In the genomic region with DNA sequence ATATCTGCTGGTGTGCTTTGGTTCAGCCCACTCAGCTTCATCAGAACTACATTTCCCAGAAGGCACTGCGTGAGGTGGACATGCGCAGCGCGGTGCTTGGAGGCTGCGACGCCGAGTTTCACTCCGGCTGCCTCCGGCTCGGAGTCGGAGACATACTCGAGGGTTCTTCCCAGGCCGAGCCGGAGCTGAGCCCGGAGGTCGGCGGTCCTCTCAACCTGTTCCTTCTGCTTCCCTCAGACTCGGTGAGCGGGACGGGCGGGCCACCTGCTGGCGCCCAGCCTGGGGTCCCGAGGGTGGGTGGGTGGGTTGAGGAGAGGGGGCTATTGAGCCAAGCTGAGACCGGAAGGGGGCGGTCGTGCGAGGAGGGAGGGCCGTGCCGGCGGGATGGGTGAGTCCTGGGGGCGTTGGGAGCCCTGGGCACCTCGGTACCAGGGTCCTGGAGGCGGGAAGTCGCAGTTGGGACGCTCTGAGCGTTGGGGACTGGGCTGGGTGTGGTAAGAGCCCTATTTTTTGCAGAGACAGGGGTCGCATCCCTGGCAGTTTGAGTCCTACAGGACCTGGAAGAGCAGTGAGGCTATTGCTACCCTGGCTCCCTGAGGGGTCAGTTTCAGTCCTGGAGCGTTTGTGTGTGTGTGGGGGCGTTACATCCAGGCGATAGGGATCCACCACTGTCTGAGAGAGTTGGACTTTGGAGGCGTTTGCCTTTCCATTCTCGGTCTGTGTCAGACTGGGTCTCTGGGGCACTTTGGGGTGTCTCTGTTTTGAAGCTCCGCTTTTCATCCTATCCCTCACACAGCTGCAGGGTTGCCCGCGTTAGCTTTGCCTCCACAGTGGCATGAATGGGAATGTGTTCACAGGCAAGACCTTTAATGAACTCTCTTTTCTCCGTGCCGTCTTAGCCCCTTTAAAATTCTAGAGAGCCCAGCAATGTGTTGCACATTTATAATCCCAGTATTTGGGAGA, we compare ENCODE assay signal across 8 mouse cellular contexts. TPM values are rescaled to one million over a fixed set of nuclear protein-coding genes. Genes with fewer than 3 reads are reported as not detected.
DNase-seq lines count a peak whose midpoint lies in the region; ATAC-seq and TF ChIP-seq lines count a peak whose summit lies in the region.

A gene (plus strand): TSS at position 76 of the 963 bp plus-strand sequence.

- TF ChIP-seq EP300 in liver, embryonic 14.5 days (IDR thresholded peaks at IDR 0.05; ENCODE audit: low read depth) = no peak
- TF ChIP-seq EP300 in stomach, postnatal 0 days (optimal IDR thresholded peaks at IDR 0.05) = no peak

- H3K27ac ChIP-seq in forebrain, embryonic 10.5 days = peak within 1 kb of the TSS; percentile 92
- peak within 1 kb of the TSS; percentile 90 for H3K27ac ChIP-seq in heart, embryonic 15.5 days
- H3K27ac ChIP-seq in liver, embryonic 14.5 days = no peak within 1 kb of the TSS
- H3K27ac ChIP-seq in neural tube, embryonic 11.5 days (ENCODE audit: low read depth, low read length) = peak within 1 kb of the TSS; percentile 58
- H3K27ac ChIP-seq in stomach, postnatal 0 days (replicated peaks) = peak within 1 kb of the TSS; percentile 81

- peak; percentile 43 for TF ChIP-seq CTCF in liver, embryonic 14.5 days (IDR thresholded peaks at IDR 0.05; ENCODE audit: low read depth)
- TF ChIP-seq CTCF in stomach, postnatal 0 days (IDR thresholded peaks at IDR 0.05; ENCODE audit: low read depth) = peak; percentile 41; the same call in 1 of the 2 replicates

- peaks cover 38% of the 10 kb centered on the region for H3K36me3 ChIP-seq in forebrain, embryonic 10.5 days (replicated peaks)
- H3K36me3 ChIP-seq in heart, embryonic 15.5 days = peaks cover 14% of the 10 kb centered on the region; the same call in 1 of the 2 replicates
- H3K36me3 ChIP-seq in liver, embryonic 14.5 days (replicated peaks; ENCODE audit: control insufficient read depth, insufficient read depth, low read depth) = no peaks in the 10 kb centered on the region
- H3K36me3 ChIP-seq in neural tube, embryonic 11.5 days (ENCODE audit: control insufficient read depth, insufficient read depth, low read length) = no peaks in the 10 kb centered on the region; the same call in 1 of the 2 replicates
- H3K36me3 ChIP-seq in stomach, postnatal 0 days (ENCODE audit: control insufficient read depth, insufficient read depth, low read length) = peaks cover 4% of the 10 kb centered on the region; the same call in 1 of the 2 replicates

- peak; percentile 68 for DNase-seq in c-Kit-negative CD71-positive TER-119-positive erythroid progenitor cells, embryonic 14.5 days (ENCODE audit: low read depth, low spot score)
- DNase-seq in forebrain, embryonic 10.5 days (ENCODE audit: extremely low spot score, low spot score) = peak; percentile 86
- peak; percentile 92 to 93 for DNase-seq in kidney, postnatal 25 days
- peak; percentile 67 to 77 (median 75) for DNase-seq in liver, embryonic 14.5 days (ENCODE audit: low read depth in 3 of 3, low spot score in 3 of 3)
- DNase-seq in neural tube, embryonic 11.5 days (ENCODE audit: low spot score) = peak; percentile 90
- peak; percentile 90 for DNase-seq in stomach, postnatal 0 days (ENCODE audit: low spot score)

- H3K4me2 ChIP-seq in heart, embryonic 15.5 days = peak within 1 kb of the TSS; percentile 88
- H3K4me2 ChIP-seq in liver, embryonic 14.5 days (ENCODE audit: low read depth) = peak within 1 kb of the TSS; percentile 92
- H3K4me2 ChIP-seq in neural tube, embryonic 11.5 days (ENCODE audit: low read depth) = peak within 1 kb of the TSS; percentile 81
- H3K4me2 ChIP-seq in stomach, postnatal 0 days (replicated peaks; ENCODE audit: low read depth) = peak within 1 kb of the TSS; percentile 76

- 1% methylated on average over 47 of the region's 47 CpGs for WGBS in forebrain, embryonic 10.5 days
- under 1% methylated on average over 47 of the region's 47 CpGs for WGBS in heart, embryonic 15.5 days
- WGBS in liver, embryonic 14.5 days (ENCODE audit: insufficient replicate concordance) = 2% methylated on average over 46 of the region's 47 CpGs
- WGBS in neural tube, embryonic 11.5 days = 1% methylated on average over 43 of the region's 47 CpGs
- 1% methylated on average over 45 of the region's 47 CpGs for WGBS in stomach, postnatal 0 days

- peak within 1 kb of the TSS; percentile 82 for H3K4me3 ChIP-seq in forebrain, embryonic 10.5 days
- H3K4me3 ChIP-seq in heart, embryonic 15.5 days = peak within 1 kb of the TSS; percentile 90
- H3K4me3 ChIP-seq in liver, embryonic 14.5 days (ENCODE audit: insufficient read depth in 1 of 2, low read depth in 2 of 2, low read length in 2 of 2) = peak within 1 kb of the TSS; percentile 70 to 72
- H3K4me3 ChIP-seq in neural tube, embryonic 11.5 days (ENCODE audit: low read depth, low read length) = peak within 1 kb of the TSS; percentile 82
- H3K4me3 ChIP-seq in stomach, postnatal 0 days (ENCODE audit: low read depth, low read length) = peak within 1 kb of the TSS; percentile 74

- H3K27me3 ChIP-seq in forebrain, embryonic 10.5 days (ENCODE audit: poor library complexity, severe bottlenecking) = no peaks in the 10 kb centered on the region
- H3K27me3 ChIP-seq in heart, embryonic 15.5 days = no peaks in the 10 kb centered on the region
- no peaks in the 10 kb centered on the region for H3K27me3 ChIP-seq in liver, embryonic 14.5 days (ENCODE audit: control insufficient read depth, insufficient read depth, low read length)
- H3K27me3 ChIP-seq in neural tube, embryonic 11.5 days (ENCODE audit: control insufficient read depth, insufficient read depth, low read length) = no peaks in the 10 kb centered on the region
- no peaks in the 10 kb centered on the region for H3K27me3 ChIP-seq in stomach, postnatal 0 days (ENCODE audit: control insufficient read depth, insufficient read depth, low read length)

- ATAC-seq in CD4-positive, CD25-positive, alpha-beta regulatory T cell, adult 4 months = peak; percentile 96
- peak; percentile 93 for ATAC-seq in heart, embryonic 15.5 days (replicated peaks; ENCODE audit: insufficient number of reproducible peaks, insufficient read depth, low FRiP score, low read depth)
- ATAC-seq in liver, embryonic 14.5 days (ENCODE audit: insufficient read depth) = peak; percentile 89
- ATAC-seq in neural tube, embryonic 11.5 days (ENCODE audit: insufficient read depth, low FRiP score, low TSS enrichment) = peak; percentile 87
- peak; percentile 96 for ATAC-seq in stomach, postnatal 0 days (ENCODE audit: low FRiP score, low TSS enrichment)

- peaks cover 14% of the 10 kb centered on the region for H3K4me1 ChIP-seq in forebrain, embryonic 10.5 days
- H3K4me1 ChIP-seq in heart, embryonic 15.5 days (replicated peaks) = peaks cover 8% of the 10 kb centered on the region
- H3K4me1 ChIP-seq in liver, embryonic 14.5 days (replicated peaks; ENCODE audit: control insufficient read depth in 2 of 2, insufficient read depth in 2 of 2, low read length in 1 of 2) = peaks cover 0 to 6% of the 10 kb centered on the region in 2 experiments; a peak in 1 of 4 replicates
- H3K4me1 ChIP-seq in neural tube, embryonic 11.5 days (ENCODE audit: control insufficient read depth, insufficient read depth, low read length) = peaks cover 8% of the 10 kb centered on the region
- H3K4me1 ChIP-seq in stomach, postnatal 0 days (replicated peaks; ENCODE audit: control insufficient read depth, insufficient read depth) = no peaks in the 10 kb centered on the region

- peak within 1 kb of the TSS; percentile 85 for H3K9ac ChIP-seq in heart, embryonic 15.5 days
- H3K9ac ChIP-seq in liver, embryonic 14.5 days (replicated peaks) = peak within 1 kb of the TSS; percentile 80
- peak within 1 kb of the TSS; percentile 77 for H3K9ac ChIP-seq in neural tube, embryonic 11.5 days (ENCODE audit: low read length)
- peak within 1 kb of the TSS; percentile 80 for H3K9ac ChIP-seq in stomach, postnatal 0 days (ENCODE audit: low read length)

- H3K9me3 ChIP-seq in forebrain, embryonic 10.5 days = peaks cover 3% of the 10 kb centered on the region; the same call in 1 of the 2 replicates
- H3K9me3 ChIP-seq in heart, embryonic 15.5 days (replicated peaks) = no peaks in the 10 kb centered on the region
- no peaks in the 10 kb centered on the region for H3K9me3 ChIP-seq in liver, embryonic 14.5 days (ENCODE audit: control insufficient read depth, low read length)
- no peaks in the 10 kb centered on the region for H3K9me3 ChIP-seq in neural tube, embryonic 11.5 days (ENCODE audit: control insufficient read depth, low read length)
- no peaks in the 10 kb centered on the region for H3K9me3 ChIP-seq in stomach, postnatal 0 days (ENCODE audit: control insufficient read depth, low read length)

RNA-seq across cellular contexts. Expression of the gene that starts here (rescaled TPM):
- 10 to 100 TPM in 1 of 2 experiments, 1 to 10 TPM in 1; 7.9 to 14.1 TPM for polyA plus RNA-seq in CD4-positive, CD25-positive, alpha-beta regulatory T cell, adult 4 months (2017; shearing (Covaris generic))
- 33.9 and 41.1 TPM in 2 replicates for polyA plus RNA-seq in forebrain, embryonic 10.5 days (2016; fragmentation: Nextera tagmentation; extraction: Ambion mirVana)
- polyA plus RNA-seq in heart, embryonic 15.5 days (2015; fragmentation: Nextera tagmentation; extraction: Ambion mirVana) = 18.5 and 21.5 TPM in 2 replicates
- polyA plus RNA-seq in liver, embryonic 14.5 days (2012; rRNA removed) = 3.4 and 5.0 TPM in 2 replicates
- polyA plus RNA-seq in liver, embryonic 14.5 days (2014; fragmentation: Nextera tagmentation; extraction: Ambion mirVana) = 5.1 and 5.4 TPM in 2 replicates
- 31.4 and 31.8 TPM in 2 replicates for polyA plus RNA-seq in neural tube, embryonic 11.5 days (2014; fragmentation: Nextera tagmentation; extraction: Ambion mirVana)
- polyA plus RNA-seq in stomach, postnatal 0 days (2015; fragmentation: Nextera tagmentation; extraction: Ambion mirVana) = 13.5 and 16.2 TPM in 2 replicates
